Mouse (Mus musculus) liver, adult (tissue): ENCODE measurements around the gene Rbm20.
A peak's percentile ranks its signal among the peaks of the same experiment; 100 is the strongest.

ENCODE experiments used
- GATA4 ChIP-seq: IDR thresholded peaks from 2 replicates; pipeline ENCODE4 v1.6.1; 2014; ENCODE audit warnings: mild to moderate bottlenecking, low read length; ENCODE audit not compliant: insufficient replicate concordance

The Rbm20 gene

DNA sequence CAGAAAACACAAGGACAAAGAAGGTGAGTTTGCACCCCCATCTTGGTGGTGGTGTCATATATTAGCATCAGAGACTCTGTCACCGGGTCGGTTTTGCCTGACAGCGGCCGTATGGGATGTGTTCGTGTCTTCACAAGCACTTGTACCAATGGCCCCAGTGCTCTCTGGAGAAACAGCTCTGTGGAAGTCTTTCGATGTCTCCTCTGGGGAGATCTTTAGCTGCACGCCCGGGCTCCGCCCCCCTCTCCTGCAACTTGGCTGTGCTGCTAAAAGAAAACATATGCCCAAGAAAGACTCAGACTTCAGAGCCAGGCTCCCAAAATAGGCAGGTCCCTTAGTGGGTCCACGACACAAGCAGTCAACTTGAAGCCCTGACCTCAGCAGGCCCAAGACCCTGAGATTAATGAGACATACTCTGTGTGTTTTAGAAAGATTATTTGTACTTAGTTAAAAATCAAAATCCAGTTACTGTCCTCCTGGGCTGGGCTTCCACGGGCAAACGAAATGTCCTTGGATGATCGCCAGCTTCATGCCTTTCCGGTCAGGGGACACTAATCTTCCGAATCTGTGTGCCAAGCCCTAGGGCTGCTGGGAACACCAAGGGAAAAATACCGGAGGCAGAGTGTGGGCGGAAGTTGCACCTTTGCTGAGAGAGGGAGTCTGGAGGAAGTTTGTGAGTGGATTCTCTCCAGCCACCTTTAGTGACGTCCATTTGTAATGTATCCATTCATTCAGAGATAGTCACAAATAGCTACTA, 173.2 kb downstream of the Rbm20 start:
- TF ChIP-seq GATA4 = 0 out of 2 replicates have a peak, but pooled peaks have one; percentile 8

DNA sequence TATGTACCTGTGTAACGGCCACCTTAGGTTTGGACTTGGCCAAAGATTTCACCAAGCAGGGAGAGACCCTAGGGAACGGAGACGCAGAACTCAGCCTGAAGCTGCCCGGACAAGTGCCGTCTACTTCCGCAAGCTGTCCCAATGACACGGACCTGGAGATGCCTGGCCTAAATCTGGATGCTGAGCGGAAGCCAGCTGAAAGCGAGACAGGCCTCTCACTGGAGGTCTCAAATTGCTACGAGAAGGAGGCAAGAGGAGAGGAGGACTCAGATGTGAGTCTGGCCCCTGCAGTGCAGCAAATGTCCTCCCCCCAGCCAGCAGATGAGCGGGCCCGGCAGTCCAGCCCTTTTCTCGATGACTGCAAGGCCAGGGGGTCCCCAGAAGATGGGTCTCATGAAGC, 174.2 kb downstream of the Rbm20 start:
- no peak for TF ChIP-seq GATA4

DNA sequence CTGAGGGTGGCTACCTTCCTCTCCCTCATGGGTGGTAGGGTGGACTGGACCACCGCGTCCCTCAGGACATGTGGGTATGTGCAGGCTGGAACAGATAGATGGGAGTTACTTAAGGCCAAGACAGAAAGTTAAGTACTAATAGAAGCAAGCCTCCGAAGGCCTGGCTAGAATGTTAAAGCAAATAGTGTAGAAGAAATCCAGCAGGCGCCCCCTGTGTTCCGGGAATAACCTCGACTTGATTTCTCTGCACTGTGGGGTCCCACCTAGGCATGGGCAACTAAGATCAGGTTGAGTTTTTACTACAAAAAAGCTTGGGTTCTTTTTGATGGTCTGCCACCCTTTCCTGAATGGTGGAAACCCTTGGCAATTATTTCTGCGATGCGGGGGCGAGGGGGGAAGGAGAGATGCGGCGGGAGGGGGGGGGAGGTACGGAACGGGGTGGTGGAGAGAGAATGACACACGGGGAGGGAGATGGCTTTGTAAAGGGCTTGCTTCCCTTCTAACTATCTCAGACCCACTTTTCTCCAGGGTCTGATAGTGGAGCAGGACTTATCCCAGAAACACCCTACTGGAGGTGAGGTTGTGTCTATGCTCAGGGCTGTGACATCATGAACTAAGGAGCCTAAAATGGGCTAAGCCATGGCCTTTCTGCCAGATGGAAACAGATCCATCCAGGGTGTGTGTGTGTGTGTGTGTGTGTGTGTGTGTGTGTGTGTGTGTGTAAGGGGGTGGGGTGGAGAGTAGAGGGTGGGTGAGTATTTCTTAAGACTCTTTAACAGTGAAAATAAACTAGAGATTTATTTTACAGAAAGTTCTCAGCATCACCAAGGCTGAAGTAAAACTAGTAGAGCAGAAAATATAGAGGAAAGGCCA, 175.0 kb downstream of the Rbm20 start:
- no peak for TF ChIP-seq GATA4

DNA sequence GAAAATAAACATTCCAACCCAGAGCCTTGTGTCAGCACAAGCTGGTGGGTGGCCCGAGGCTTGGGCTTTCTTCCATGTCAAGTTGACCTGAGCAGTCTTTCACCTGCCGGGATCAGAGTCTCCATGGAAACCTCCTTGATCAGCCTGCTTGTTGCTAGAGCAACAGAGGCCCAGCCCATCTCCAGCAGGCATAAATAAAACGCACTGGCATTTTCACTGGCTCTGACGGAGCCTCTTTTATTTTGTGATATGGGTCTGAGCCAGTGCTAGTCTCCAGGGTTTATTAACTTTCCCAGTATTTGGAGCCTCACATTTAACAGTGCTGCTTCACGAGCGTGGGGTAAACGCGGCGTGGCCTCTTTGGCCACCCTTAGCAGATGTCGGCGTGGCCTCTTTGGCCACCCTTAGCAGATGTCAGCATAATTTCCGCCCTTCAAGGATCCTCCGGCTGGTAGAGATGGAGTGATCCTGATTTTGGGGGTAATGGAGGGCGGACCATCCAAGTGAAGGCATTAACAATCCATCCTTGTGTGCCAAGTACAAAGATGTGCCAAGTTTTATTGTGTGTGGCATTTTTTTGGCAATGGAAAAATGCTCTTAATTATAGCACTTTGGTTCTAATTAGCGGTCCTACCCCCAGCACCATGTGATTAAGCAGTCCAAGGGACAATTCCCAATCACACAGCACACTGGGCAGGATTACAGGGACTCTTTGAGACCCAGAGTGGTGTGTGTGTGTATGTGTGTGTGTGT, 175.8 kb downstream of the Rbm20 start:
- no peak for TF ChIP-seq GATA4

DNA sequence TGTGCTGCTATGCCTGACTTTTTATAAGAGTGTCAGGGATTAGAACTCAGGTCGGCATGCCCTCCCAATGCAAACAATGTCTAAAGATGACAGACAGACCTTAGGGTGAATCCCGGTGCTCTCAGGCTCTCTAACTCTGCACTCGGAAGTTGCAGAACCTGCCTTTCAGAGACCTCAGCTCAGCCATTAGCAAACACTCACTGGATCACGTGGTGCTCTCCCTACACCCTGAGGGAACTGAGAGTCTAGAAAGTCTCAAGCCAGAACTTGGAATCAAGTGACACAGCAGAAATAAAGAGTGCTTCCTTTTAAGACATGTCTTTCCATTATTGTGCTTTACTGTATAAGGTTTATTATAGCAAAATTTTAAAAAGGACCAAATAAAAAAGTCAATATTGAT, 177.9 kb downstream of the Rbm20 start:
- no peak for TF ChIP-seq GATA4

DNA sequence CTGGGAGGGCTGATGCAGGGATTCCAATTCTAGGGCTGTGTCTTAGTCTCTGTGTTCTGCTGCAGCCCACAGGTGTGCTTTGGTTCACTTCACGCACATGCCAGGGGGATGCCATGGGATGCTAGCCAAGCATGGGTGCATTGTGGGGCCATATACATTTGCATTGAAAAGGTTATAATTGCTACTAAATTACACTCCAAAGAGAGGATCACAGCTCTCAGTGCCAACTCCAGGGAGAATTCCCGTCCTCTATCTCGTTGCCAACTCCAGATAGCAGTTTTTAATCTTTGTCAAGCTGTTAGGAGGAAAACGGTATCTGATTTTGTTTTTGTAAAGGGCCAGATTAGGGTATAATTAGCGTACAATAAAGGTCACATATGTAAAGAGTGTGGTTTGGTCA, 178.7 kb downstream of the Rbm20 start:
- TF ChIP-seq GATA4 = no peak

DNA sequence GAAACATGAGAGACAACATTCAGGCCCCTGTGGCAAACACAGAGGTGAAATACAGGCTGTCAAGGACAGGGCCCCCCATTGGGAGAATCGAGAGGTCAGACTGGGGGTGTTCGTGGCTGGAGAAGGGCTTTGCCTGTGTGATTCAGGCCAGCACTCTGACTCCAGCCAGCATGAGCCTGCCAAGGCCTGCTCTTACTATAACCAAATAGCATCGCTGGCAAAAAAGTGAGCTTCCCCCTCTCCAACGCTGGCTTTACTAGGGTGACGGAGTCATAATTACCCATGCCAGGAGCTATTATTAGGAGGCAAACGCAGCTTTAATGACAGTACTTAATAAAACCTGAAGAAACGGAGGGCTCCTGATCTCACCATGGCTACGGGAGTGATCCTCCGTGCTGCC, 179.7 kb downstream of the Rbm20 start:
- no peak for TF ChIP-seq GATA4

DNA sequence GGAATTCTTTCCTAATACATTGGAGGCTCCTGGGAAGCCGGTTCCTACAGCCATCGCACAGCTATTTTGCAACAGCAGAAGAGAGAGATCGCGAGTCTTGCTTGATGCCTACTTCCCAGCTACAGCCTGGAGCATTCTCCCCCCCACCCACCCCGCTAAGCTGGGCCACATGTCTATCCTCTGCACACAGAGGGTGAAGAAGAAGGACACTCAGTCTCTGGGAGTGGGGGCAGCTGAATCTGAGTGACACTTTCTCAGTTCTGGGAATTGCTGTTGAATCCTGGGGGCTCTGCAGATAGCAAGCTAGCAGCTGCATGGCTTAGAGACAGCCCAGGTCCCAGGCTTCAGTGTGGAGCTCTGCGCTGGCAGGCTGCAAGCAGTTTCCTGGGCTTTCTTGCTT, 180.9 kb downstream of the Rbm20 start:
- no peak for TF ChIP-seq GATA4

DNA sequence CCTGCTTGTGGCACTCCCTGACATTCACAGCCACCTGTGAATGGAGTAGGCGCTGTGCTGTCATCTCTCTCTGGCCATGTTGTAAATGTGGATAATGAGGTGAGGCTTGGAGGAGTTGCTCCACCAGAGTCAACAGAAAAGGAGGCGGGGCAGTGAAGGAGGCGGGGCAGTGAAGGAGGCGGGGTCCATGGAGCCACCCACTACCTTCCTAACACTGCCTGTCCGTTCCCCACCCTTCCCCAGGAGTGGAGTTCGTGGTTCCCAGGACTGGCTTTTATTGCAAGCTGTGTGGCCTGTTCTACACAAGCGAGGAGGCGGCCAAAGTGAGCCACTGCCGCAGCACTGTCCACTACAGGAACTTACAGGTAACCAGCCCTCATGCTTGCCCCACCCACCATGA, 182.0 kb downstream of the Rbm20 start:
- no peak for TF ChIP-seq GATA4

DNA sequence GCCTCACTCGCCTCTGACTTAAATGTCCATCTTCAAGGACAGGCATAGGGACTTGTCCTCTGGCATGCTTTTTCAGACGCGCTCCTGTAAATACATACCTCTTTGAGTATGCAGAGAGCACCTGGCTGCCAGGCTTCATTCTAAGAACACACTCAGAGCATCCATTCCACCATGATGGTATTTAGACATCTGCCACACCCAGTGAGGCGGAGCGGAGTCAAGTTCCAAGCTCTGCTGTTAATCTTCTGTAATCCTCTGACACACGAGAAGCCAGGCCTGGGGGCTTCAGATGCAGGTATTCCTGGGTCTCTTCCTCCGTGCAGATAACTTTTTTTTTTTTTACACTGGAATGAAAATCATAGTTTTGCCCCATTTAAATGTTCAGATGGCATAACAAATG, 182.5 kb downstream of the Rbm20 start:
- TF ChIP-seq GATA4 = no peak

DNA sequence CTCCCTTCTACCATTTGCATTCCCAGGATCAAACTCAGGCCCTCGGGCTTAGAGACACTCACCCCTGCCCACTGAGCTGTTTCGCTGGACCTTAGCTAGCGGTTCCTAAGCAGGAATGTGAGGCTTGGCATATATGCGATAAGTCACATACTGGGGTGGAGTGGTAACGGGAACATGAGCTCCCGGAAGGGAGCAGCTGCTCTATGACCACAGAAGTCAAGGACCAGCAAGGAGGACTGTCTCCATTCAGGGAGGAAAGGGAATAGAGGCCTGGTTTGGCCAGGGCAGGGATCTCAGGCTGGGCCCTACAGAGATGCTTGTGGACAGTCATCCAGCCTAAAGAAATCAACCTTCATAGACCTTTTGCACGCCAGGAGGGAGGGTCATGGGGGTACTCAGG, 184.2 kb downstream of the Rbm20 start:
- TF ChIP-seq GATA4 = no peak

DNA sequence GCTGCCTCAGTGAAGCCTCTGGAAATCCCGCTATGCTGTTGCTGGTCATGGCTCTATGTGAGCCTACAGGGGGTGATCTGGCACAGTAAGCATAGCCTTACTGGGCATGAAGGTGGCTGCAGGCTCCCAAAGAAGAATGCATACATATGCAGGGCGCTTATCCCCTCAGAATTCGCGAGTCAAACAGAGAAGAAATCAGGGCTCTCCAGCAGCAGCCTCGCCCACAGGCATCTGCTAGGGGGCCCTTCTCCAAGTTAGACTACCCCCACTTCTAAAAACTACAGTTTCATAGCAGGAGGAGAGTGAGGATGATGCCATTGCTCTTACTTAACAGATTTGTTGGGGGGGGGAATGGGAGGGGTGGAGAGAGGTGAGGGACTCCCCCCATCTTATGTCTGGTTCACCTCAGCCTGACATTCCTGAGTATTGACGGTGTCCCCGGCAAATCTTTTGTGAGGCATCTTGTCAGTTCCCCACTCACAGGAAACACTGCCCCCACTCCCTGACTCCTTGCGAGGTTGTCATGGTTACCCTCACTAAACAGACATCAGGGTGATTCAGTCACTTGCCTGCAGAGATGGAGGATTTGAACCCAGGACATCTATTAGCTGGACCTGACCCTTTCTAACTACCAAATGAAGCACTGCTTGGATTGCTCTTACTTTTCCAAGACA, 185.6 kb downstream of the Rbm20 start:
- no peak for TF ChIP-seq GATA4

DNA sequence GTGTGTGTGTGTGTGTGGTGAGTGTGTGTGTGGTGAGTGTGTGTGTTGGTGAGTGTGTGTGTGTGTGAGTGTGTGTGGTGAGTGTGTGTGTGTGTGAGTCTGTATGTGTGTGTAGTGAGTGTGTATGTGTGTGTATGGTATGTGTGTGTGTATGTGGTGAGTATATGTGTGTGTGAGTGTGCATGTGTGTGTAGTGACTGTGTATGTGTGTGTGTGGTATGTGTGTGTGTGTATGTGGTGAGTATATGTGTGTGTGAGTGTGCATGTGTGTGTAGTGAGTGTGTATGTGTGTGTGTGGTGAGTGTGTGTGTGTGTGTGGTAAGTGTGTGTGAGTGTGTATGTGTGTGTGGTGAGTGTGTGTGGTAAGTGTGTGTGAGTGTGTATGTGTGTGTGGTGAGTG, 190.1 kb downstream of the Rbm20 start:
- TF ChIP-seq GATA4 = no peak

DNA sequence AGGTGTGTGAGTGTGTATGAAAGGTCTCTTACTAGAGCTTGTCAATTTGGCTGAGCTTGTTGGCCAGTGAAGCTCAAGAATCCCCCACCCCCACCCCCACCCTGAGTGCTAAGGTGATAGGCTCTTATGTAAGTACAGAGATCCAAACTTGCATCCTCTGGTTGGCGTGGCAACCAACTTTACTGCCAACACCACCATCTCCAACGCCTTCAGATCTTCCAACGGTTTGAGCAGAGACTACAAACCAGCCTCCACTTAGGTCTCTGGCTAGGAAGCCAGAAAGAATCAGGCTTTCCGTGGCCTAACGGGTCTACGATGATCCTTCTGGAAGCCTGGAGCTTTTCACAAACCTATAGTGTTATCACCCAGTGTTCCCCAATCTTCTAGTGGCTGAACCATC, 191.0 kb downstream of the Rbm20 start:
- TF ChIP-seq GATA4 = no peak

DNA sequence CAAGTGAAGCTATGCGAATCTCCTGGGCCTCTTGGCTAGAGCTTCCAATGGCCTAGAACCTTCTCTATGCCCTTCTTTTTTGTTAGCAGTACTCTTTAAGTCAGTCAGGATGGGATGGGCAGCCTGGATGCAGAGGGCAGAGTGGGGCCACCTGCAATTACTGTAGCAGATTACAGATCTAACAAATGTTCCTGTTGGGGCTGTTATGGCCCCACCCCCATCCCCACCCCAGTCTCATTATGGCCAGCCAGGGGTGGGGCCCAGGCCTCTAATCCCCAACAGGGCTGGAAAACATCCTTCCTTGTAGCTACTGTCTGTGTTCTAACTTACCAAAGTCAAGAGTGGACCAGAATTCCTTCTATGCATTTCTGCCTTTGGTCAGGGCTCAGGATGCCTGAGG, 191.7 kb downstream of the Rbm20 start:
- no peak for TF ChIP-seq GATA4
